Mouse (Mus musculus): ENCODE measurements around the gene Asb16. TPM values are rescaled to one million over a fixed set of nuclear protein-coding genes. Genes with fewer than 3 reads are reported as not detected.
A peak's percentile ranks its signal among the peaks of the same experiment; 100 is the strongest.

Gene Asb16
- polyA plus RNA-seq, 1 experiment from 2014 or later, result 0.11 TPM

DNA sequence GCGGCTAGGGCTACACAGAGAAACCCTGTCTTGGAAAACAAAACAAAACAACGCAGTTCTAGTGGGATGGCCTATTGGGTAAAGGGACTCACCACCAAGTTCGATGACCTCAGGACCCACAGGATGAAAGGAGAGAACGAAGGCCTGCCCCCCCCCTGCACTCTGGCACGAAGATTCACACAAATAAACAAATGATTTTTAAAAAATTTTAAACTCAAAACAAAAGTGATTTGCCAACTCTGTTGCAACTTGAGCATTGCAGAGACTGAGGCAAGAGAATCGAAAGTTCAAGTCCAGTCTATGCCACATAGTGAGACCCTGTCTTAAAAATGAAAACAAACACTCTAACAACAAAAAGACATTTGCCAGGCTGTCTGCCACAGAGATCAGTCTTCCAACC lies 27.9 kb upstream of the Asb16 start:
- no peaks in the 10 kb centered on the region for H3K36me3 ChIP-seq (ENCODE audit: control insufficient read depth, insufficient read depth, low read length)
- peaks cover 11% of the 10 kb centered on the region for H3K4me1 ChIP-seq (ENCODE audit: control insufficient read depth, insufficient read depth, low read depth, low read length)
- no peak overlapping the region for H3K27ac ChIP-seq (ENCODE audit: low read depth, low read length)
- H3K4me2 ChIP-seq (ENCODE audit: low read length), result no peak overlapping the region
- H3K9me3 ChIP-seq (ENCODE audit: control insufficient read depth, low read length), result no peaks in the 10 kb centered on the region
- ATAC-seq, result no peak
- H3K9ac ChIP-seq (ENCODE audit: low read depth, low read length), result no peak overlapping the region
- no peak overlapping the region for H3K4me3 ChIP-seq (ENCODE audit: low read length)
- H3K27me3 ChIP-seq (replicated peaks; ENCODE audit: control insufficient read depth, insufficient read depth, low read length), result no peaks in the 10 kb centered on the region
- 90% methylated on average over 6 of the region's 6 CpGs for WGBS

DNA sequence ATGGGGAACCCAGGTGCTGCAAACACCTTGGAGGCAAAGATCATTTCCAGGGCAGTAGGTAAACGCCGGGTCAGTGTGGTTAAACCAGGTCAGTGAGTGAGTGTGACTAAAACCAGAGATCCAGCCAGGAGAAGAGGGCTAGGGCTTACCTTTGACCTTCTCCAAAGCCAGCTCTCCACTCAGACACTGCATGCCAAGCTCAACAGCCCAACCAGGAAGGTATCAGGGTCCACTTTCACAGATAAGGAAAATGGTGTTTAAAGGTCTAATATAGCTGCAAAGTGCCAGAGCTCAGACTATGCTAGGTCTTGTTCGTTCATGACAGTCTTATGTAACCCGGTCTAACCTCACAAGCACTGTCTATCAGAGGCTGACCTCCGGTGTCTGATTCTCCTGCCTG lies 27.3 kb upstream of the Asb16 start:
- no peak for ATAC-seq
- no peaks in the 10 kb centered on the region for H3K36me3 ChIP-seq (ENCODE audit: control insufficient read depth, insufficient read depth, low read length)
- no peak overlapping the region for H3K4me3 ChIP-seq (ENCODE audit: low read length)
- 85% methylated on average over 5 of the region's 5 CpGs for WGBS
- H3K4me2 ChIP-seq (ENCODE audit: low read length), result no peak overlapping the region
- H3K27me3 ChIP-seq (replicated peaks; ENCODE audit: control insufficient read depth, insufficient read depth, low read length), result no peaks in the 10 kb centered on the region
- H3K27ac ChIP-seq (ENCODE audit: low read depth, low read length), result no peak overlapping the region
- no peak overlapping the region for H3K9ac ChIP-seq (ENCODE audit: low read depth, low read length)
- no peaks in the 10 kb centered on the region for H3K9me3 ChIP-seq (ENCODE audit: control insufficient read depth, low read length)
- H3K4me1 ChIP-seq (ENCODE audit: control insufficient read depth, insufficient read depth, low read depth, low read length), result peaks cover 14% of the 10 kb centered on the region

DNA sequence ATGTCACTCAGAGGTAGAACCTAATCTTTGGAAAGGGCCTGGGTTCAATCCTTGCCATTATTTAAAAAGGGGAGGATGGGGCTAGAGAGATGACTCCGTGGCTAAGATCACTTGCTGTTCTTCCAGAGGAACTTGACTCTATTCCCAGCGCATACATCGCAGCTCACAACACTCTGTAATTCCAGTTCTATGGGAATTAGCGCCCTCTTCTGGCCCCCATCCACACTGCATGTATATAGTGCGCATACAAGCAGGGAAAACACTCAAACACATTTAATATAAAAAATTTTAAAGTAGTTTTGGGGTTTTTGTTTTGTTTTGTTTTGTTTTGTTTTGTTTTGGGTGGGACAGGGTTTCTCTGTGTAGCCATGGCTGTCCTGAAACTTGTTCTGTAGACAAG lies 26.7 kb upstream of the Asb16 start:
- Histone ChIP-seq H3K27ac (ENCODE audit: low read depth, low read length) (no peak overlapping the region), H3K27me3 (replicated peaks; ENCODE audit: control insufficient read depth, insufficient read depth, low read length) (no peaks in the 10 kb centered on the region), H3K4me3 (ENCODE audit: low read length) (no peak overlapping the region), H3K4me1 (ENCODE audit: control insufficient read depth, insufficient read depth, low read depth, low read length) (peaks cover 14% of the 10 kb centered on the region), H3K9me3 (ENCODE audit: control insufficient read depth, low read length) (no peaks in the 10 kb centered on the region), H3K4me2 (ENCODE audit: low read length) (no peak overlapping the region), H3K9ac (ENCODE audit: low read depth, low read length) (no peak overlapping the region), H3K36me3 (ENCODE audit: control insufficient read depth, insufficient read depth, low read length) (no peaks in the 10 kb centered on the region)
- 53% methylated on average over 5 of the region's 5 CpGs for WGBS
- no peak for ATAC-seq

DNA sequence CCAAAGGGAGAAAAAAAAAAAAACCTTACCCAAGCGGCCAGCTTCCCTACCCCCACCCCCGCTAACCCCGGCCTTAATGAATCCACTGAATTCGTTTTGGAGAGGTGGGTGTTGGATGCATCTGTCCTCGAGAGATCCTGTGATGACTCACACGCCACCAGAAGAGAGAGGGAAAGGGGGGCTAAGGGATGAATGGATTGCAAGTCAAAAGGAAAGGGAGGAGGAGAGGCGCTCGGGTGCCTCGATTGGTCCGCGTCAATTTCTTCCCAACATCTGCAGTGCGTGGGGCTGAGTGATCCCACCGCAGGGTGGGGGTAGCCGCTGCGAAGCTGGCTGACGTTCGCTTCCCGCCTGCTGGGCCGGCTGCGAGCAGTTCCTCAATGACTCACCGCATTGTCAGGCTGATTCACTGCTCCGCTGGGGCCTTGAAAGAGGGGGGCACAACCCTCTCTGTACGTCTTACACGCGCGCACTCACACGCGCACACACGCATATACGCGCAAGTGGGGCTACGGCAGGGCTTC lies 23.6 kb upstream of the Asb16 start:
- H3K9ac ChIP-seq (ENCODE audit: low read depth, low read length), result peak overlapping the region; percentile 58
- peaks cover 17% of the 10 kb centered on the region for H3K4me1 ChIP-seq (ENCODE audit: control insufficient read depth, insufficient read depth, low read depth, low read length)
- no peaks in the 10 kb centered on the region for H3K27me3 ChIP-seq (replicated peaks; ENCODE audit: control insufficient read depth, insufficient read depth, low read length)
- no peaks in the 10 kb centered on the region for H3K36me3 ChIP-seq (ENCODE audit: control insufficient read depth, insufficient read depth, low read length)
- peak overlapping the region; percentile 43 for H3K4me3 ChIP-seq (ENCODE audit: low read length)
- peak; percentile 89 for ATAC-seq
- H3K27ac ChIP-seq (ENCODE audit: low read depth, low read length), result peak overlapping the region; percentile 71
- under 1% methylated on average over 32 of the region's 32 CpGs for WGBS
- H3K9me3 ChIP-seq (ENCODE audit: control insufficient read depth, low read length), result no peaks in the 10 kb centered on the region
- peak overlapping the region; percentile 85 for H3K4me2 ChIP-seq (ENCODE audit: low read length)

DNA sequence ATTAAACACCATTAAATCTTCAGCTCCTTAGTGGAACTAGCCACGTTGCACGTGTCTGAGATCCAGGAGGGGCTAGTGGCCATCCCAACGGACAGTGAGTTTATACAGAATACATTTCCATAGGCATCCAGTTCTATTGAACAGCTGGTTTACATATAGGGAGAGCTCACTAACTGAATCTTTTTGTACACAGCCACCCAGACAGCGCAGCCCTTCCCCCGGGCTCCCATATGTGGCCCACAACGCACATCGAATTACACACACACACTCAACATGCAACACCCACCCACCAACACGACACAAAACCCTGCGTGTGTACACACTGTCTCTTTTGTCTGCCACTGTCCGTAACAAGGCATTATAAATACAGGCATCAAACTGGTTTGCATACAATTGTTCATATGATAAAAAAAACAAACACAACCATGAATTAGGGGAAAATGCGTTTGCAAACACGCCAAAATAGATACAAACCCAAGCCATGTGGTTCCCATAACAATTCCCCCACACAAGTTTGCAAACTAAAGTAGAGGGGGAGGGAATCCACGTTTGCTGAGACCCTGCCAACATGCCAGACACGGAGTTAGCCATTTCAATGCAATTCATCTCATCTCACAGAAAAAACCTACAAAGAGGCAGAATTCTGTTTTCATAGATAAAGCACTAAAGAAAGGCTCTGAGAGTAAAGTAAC lies 22.8 kb upstream of the Asb16 start:
- peak; percentile 16; the same call in 1 of the 2 replicates for ATAC-seq
- WGBS, result 33% methylated on average over 14 of the region's 14 CpGs
- H3K9me3 ChIP-seq (ENCODE audit: control insufficient read depth, low read length), result no peaks in the 10 kb centered on the region

DNA sequence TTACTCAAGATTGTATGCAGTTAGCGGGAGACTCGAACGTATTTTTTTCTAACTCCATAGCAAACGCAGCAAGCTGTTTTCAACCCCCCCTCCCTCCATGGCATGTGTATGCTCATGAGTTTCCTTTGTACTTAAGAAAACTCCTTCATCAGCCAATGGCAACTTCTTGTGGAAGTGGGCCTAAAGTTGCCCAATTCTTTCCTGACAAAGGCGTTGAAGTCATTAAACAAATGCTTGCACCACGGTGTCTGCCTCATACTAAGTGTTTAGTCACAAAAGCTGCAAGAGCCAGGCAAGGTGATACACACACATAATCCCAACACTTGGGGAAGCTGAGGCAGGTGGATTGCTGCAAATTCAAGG lies 22.3 kb upstream of the Asb16 start:
- WGBS, result 70% methylated on average over 6 of the region's 6 CpGs
- Histone ChIP-seq H3K9ac (ENCODE audit: low read depth, low read length) (no peak overlapping the region), H3K36me3 (ENCODE audit: control insufficient read depth, insufficient read depth, low read length) (no peaks in the 10 kb centered on the region), H3K27me3 (replicated peaks; ENCODE audit: control insufficient read depth, insufficient read depth, low read length) (no peaks in the 10 kb centered on the region), H3K9me3 (ENCODE audit: control insufficient read depth, low read length) (no peaks in the 10 kb centered on the region), H3K4me1 (ENCODE audit: control insufficient read depth, insufficient read depth, low read depth, low read length) (peaks cover 17% of the 10 kb centered on the region), H3K27ac (ENCODE audit: low read depth, low read length) (no peak overlapping the region), H3K4me3 (ENCODE audit: low read length) (no peak overlapping the region), H3K4me2 (ENCODE audit: low read length) (no peak overlapping the region)
- ATAC-seq, result no peak

More for the DNA sequence above, 22.8 kb upstream of the Asb16 start:
- peak overlapping the region; percentile 71 for H3K27ac ChIP-seq (ENCODE audit: low read depth, low read length)
- peak overlapping the region; percentile 43 for H3K4me3 ChIP-seq (ENCODE audit: low read length)
- peak overlapping the region; percentile 58; the same call in 1 of the 2 replicates for H3K9ac ChIP-seq (ENCODE audit: low read depth, low read length)
- peaks cover 17% of the 10 kb centered on the region for H3K4me1 ChIP-seq (ENCODE audit: control insufficient read depth, insufficient read depth, low read depth, low read length)
- H3K27me3 ChIP-seq (replicated peaks; ENCODE audit: control insufficient read depth, insufficient read depth, low read length), result no peaks in the 10 kb centered on the region
- H3K36me3 ChIP-seq (ENCODE audit: control insufficient read depth, insufficient read depth, low read length), result no peaks in the 10 kb centered on the region
- peak overlapping the region; percentile 85 for H3K4me2 ChIP-seq (ENCODE audit: low read length)

DNA sequence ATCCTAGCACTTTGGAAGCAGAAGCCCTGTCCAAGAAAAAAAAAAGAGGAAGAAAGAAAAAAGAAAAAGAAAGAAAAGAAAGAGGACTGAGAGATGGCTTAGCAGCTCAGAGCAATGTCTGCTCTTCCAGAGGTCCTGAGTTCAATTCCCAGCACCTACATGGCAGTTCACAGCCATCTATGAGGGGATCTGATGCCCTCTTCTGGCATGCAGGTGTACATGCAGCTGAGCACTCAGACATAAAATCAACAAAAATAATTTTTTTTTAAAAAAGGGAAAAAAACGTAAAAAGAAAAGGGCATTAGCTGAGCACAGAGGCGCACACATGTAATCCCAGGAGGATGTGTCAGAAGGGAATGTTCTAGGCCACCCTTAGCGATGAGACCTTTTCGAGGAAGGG lies 21.7 kb upstream of the Asb16 start:
- Histone ChIP-seq H3K4me3 (ENCODE audit: low read length) (no peak overlapping the region), H3K9me3 (ENCODE audit: control insufficient read depth, low read length) (no peaks in the 10 kb centered on the region), H3K4me2 (ENCODE audit: low read length) (no peak overlapping the region), H3K9ac (ENCODE audit: low read depth, low read length) (no peak overlapping the region), H3K27me3 (replicated peaks; ENCODE audit: control insufficient read depth, insufficient read depth, low read length) (no peaks in the 10 kb centered on the region), H3K4me1 (ENCODE audit: control insufficient read depth, insufficient read depth, low read depth, low read length) (peaks cover 17% of the 10 kb centered on the region), H3K27ac (ENCODE audit: low read depth, low read length) (no peak overlapping the region), H3K36me3 (ENCODE audit: control insufficient read depth, insufficient read depth, low read length) (no peaks in the 10 kb centered on the region)
- no peak for ATAC-seq
- 90% methylated on average over 4 of the region's 4 CpGs for WGBS

DNA sequence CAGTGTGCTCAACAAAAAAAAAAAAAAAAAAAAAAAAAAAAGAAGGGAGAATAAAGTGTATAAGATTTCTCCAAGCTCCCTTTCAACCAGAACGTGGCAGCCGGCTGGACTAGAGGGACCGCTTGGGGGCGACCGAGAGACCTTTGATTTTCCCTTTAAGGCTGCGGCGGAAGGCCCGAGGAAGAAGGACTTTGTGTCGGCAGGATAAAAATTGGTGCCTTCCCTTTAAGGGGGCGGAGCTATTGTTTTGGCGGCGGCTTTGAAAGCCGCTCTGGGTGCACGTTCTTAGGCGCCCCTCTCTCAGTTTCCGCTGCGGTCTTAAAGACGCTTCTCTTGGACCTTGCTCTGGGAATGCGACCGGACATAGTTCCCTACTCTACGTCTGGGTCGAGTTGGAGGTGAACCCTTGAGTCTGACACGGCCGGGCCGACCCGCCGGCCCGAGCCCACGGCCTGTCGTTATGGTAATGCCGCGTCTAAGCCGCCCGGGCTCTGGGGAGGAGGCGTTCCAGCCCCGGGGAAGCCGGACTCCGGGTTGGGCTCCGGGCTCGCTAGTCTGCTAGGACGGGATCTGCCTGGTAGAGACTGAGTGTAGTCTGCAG lies 19.8 kb upstream of the Asb16 start, which contains the start of gene BC030867:
Gene BC030867 (plus strand): TSS at position 253 of the 601 bp plus-strand sequence.
- Histone ChIP-seq H3K27ac (ENCODE audit: low read depth, low read length) (no peak within 1 kb of the TSS), H3K4me3 (ENCODE audit: low read length) (peak within 1 kb of the TSS; percentile 48), H3K27me3 (replicated peaks; ENCODE audit: control insufficient read depth, insufficient read depth, low read length) (no peaks in the 10 kb centered on the region), H3K36me3 (ENCODE audit: control insufficient read depth, insufficient read depth, low read length) (no peaks in the 10 kb centered on the region), H3K4me2 (ENCODE audit: low read length) (peak within 1 kb of the TSS; percentile 79), H3K4me1 (ENCODE audit: control insufficient read depth, insufficient read depth, low read depth, low read length) (peaks cover 17% of the 10 kb centered on the region), H3K9me3 (ENCODE audit: control insufficient read depth, low read length) (no peaks in the 10 kb centered on the region), H3K9ac (ENCODE audit: low read depth, low read length) (peak within 1 kb of the TSS; percentile 49)
- WGBS, result 0% methylated on average over 41 of the region's 41 CpGs
- ATAC-seq, result peak; percentile 58

DNA sequence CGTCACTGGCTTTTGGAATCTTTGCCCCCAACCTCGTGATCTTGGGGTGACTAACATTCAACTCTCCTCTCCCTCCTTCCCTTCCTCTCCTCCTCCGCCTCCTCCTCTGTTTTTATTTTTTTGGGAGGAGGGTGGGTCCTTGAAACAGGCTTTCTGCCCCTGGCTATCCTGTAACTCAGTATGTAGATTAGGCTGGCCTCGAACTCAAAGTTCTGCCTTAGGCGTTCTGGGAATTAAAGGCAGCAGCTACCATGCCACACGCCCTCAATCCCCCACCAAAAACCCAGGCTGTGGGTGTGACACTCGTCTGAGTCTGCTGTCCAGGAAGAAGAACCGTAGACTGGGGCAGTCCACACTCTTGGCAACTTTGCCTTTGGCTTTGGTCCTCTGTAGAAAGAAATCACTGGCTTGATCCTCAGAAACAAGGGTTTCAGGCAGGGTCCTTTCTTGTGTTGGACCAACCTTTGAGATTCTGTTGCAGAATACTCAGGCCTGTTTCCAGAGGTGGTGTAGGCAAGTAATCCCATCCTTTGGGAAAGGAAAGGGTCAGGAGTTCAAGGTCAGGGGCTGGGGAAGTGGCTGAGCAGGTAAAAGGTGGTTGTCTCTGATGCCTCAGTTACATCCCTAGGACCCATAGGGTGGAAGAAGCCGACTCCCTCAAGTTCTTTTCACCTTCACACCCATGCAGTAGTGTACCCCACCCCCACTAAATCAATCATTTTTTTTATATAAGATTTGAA lies 19.0 kb upstream of the Asb16 start:
- H3K4me3 ChIP-seq (ENCODE audit: low read length), result peak overlapping the region; percentile 48
- no peak overlapping the region for H3K9ac ChIP-seq (ENCODE audit: low read depth, low read length)
- H3K4me2 ChIP-seq (ENCODE audit: low read length), result peak overlapping the region; percentile 79
- H3K36me3 ChIP-seq (ENCODE audit: control insufficient read depth, insufficient read depth, low read length), result no peaks in the 10 kb centered on the region
- no peaks in the 10 kb centered on the region for H3K9me3 ChIP-seq (ENCODE audit: control insufficient read depth, low read length)
- WGBS, result 11% methylated on average over 9 of the region's 9 CpGs
- no peak for ATAC-seq
- peaks cover 16% of the 10 kb centered on the region for H3K4me1 ChIP-seq (ENCODE audit: control insufficient read depth, insufficient read depth, low read depth, low read length)
- no peaks in the 10 kb centered on the region for H3K27me3 ChIP-seq (replicated peaks; ENCODE audit: control insufficient read depth, insufficient read depth, low read length)
- H3K27ac ChIP-seq (ENCODE audit: low read depth, low read length), result no peak overlapping the region
